ENCODE assay signal across 15 mouse cellular contexts in genomic region chr15:10180694-10181093, GRCm38 (mm10). TPM values are rescaled to one million over a fixed set of nuclear protein-coding genes. Genes with fewer than 3 reads are reported as not detected.
A peak's percentile ranks its signal among the peaks of the same experiment; 100 is the strongest.
DNase-seq lines count a peak whose midpoint lies in the region.
"Had no signal": no experiment of that assay in that cellular context is flagged by ENCODE, and none has a peak within 500 bp of the region (broad histone marks: within the 10 kb centered on the region; RNA-seq: fewer than 3 reads in every experiment).

No protein-coding gene starts in this region.

- peak; percentile 83 for DNase-seq in adrenal gland, adult 2 months
- no peak for DNase-seq in adrenal gland, postnatal 4 days (ENCODE audit: low spot score in 2 of 2)
- DNase-seq in layer of hippocampus, adult 8-10 months (ENCODE audit: low spot score in 2 of 2): peak; percentile 18 to 32
- no peak for DNase-seq in layer of hippocampus, postnatal 10 days (ENCODE audit: low spot score in 2 of 2)
- DNase-seq in adrenal gland, postnatal 10 days: peak; percentile 63
- DNase-seq in layer of hippocampus, adult 9-11 months: peak; percentile 45
- no peak for DNase-seq in right cerebral cortex, postnatal 36 days (ENCODE audit: low spot score in 2 of 2)
- no peak for DNase-seq in gastrocnemius, adult 18-20 months (ENCODE audit: low spot score)
- DNase-seq: cerebellum, adult 11-12 months; cerebellum, adult 9-10 months; gastrocnemius, postnatal 10 days; heart, adult 18-20 months; heart, postnatal 14 days had no signal

RNA-seq across cellular contexts. Expression of gene Prlr, which starts 3.7 kb away (rescaled TPM):
- 100 to 1,000 TPM in 1 of 2 experiments, 10 to 100 TPM in 1; 72.2 to 316 TPM for total RNA-seq in adrenal gland, adult 2 months (2021)
- polyA plus RNA-seq in adrenal gland, adult 2 months (2012; rRNA removed): 9.4 and 21.1 TPM in 2 replicates
- 100 to 1,000 TPM; 143 to 146 TPM for total RNA-seq in adrenal gland, postnatal 4 days (2021)
- total RNA-seq in layer of hippocampus, adult 8-10 months (2022): 1 to 10 TPM; 3.3 to 5.7 (median 5.2) TPM
- total RNA-seq in layer of hippocampus, postnatal 10 days (2021): 1 to 10 TPM; 4.0 to 4.4 TPM
- 100 to 1,000 TPM in 1 of 2 experiments, 10 to 100 TPM in 1; 92.6 to 114 TPM for total RNA-seq in adrenal gland, postnatal 10 days (2021)
- total RNA-seq in gastrocnemius, adult 18-20 months (2021): 1 to 10 TPM in 1 of 2 experiments, under 1 TPM in 1; 0.40 to 1.2 TPM
- total RNA-seq: hematopoietic stem cell, adult 5-6 weeks; MEL had no signal

Comparison
In these comparisons a context has a peak if more than half of its experiments do, and no peak if none do; other contexts are left out.
1. DNase-seq: peak in adrenal gland, adult 2 months (single experiment), layer of hippocampus, adult 8-10 months (2 of 2), adrenal gland, postnatal 10 days (single experiment) and layer of hippocampus, adult 9-11 months (single experiment); none in adrenal gland, postnatal 4 days (0 of 2), layer of hippocampus, postnatal 10 days (0 of 2), right cerebral cortex, postnatal 36 days (0 of 2) and gastrocnemius, adult 18-20 months (single experiment).
2. RNA of gene Prlr, which starts 3.7 kb away (total RNA-seq): 72.2 to 316 TPM in adrenal gland, adult 2 months, 143 to 146 TPM in adrenal gland, postnatal 4 days and 92.6 to 114 TPM in adrenal gland, postnatal 10 days; 3.3 to 5.7 TPM in layer of hippocampus, adult 8-10 months, 4.0 to 4.4 TPM in layer of hippocampus, postnatal 10 days and 0.40 to 1.2 TPM in gastrocnemius, adult 18-20 months; every median in the first group is over 10 times any median in the second.